Mouse (Mus musculus) kidney, adult 2 months (tissue): ENCODE data around the gene Mlh1. TPM values are rescaled to one million over a fixed set of nuclear protein-coding genes. Genes with fewer than 3 reads are reported as not detected.
A peak's percentile ranks its signal among the peaks of the same experiment; 100 is the strongest.

Experiments used
- DNase-seq: peaks from one replicate; pipeline ENCODE4 v3.0.0; 2021
- H3K27ac ChIP-seq: fragments of 200-500 bp; 2 replicates; pipeline ENCODE4 v1.5.1; 2012; ENCODE audit warnings: low read depth, low read length, control low read depth, inconsistent platforms; ENCODE audit not compliant: insufficient read depth
- H3K27me3 ChIP-seq: fragments of 200-500 bp; replicated peaks from 2 replicates; pipeline ENCODE4 v1.6.1; 2012; ENCODE audit warnings: mild to moderate bottlenecking, moderate library complexity, low read length, inconsistent platforms; ENCODE audit not compliant: control insufficient read depth, insufficient read depth
- H3K36me3 ChIP-seq: fragments of 200-500 bp; 2 replicates; pipeline ENCODE4 v1.6.1; 2012; ENCODE audit warnings: mild to moderate bottlenecking, moderate library complexity, low read length, inconsistent platforms; ENCODE audit not compliant: control insufficient read depth, insufficient read depth
- H3K4me1 ChIP-seq: fragments of 200-500 bp; 2 replicates; pipeline ENCODE4 v1.6.1; 2011; ENCODE audit warnings: low read length; ENCODE audit not compliant: control insufficient read depth, insufficient read depth
- H3K4me3 ChIP-seq: fragments of 200-500 bp; 2 replicates; pipeline ENCODE4 v1.5.1; 2011; ENCODE audit warnings: mild to moderate bottlenecking, low read depth, low read length, control low read depth; ENCODE audit not compliant: insufficient read depth
- CTCF ChIP-seq: fragments of 200-500 bp; conservative IDR thresholded peaks from 2 replicates; pipeline ENCODE4 v1.5.1; 2011; ENCODE audit warnings: low read depth, mild to moderate bottlenecking, control low read depth, low read length, moderate library complexity, mixed read lengths; ENCODE audit not compliant: insufficient read depth, insufficient read length
- POLR2A ChIP-seq: fragments of 200-500 bp; IDR thresholded peaks from one replicate; pipeline ENCODE4 v1.6.1; 2011; ENCODE audit warnings: low read depth, low read length, control low read depth
- WGBS: fragments of 180-500 bp; shearing (Covaris S2); methylation state at CpG from one replicate; pipeline ENCODE4 v1.1.7; 2018; 5-methylcytosine and 5-hydroxymethylcytosine counted together
- polyA plus RNA-seq: library from polyadenylated mRNA; depleted of rRNA; stranded (reverse); fragments of >200 nt; gene quantifications from 2 replicates; pipeline ENCODE4 v1.2.3, GENCODE M21; 2012

The Mlh1 gene
- polyA plus RNA-seq, 1 experiment, result 14.1 TPM

DNA sequence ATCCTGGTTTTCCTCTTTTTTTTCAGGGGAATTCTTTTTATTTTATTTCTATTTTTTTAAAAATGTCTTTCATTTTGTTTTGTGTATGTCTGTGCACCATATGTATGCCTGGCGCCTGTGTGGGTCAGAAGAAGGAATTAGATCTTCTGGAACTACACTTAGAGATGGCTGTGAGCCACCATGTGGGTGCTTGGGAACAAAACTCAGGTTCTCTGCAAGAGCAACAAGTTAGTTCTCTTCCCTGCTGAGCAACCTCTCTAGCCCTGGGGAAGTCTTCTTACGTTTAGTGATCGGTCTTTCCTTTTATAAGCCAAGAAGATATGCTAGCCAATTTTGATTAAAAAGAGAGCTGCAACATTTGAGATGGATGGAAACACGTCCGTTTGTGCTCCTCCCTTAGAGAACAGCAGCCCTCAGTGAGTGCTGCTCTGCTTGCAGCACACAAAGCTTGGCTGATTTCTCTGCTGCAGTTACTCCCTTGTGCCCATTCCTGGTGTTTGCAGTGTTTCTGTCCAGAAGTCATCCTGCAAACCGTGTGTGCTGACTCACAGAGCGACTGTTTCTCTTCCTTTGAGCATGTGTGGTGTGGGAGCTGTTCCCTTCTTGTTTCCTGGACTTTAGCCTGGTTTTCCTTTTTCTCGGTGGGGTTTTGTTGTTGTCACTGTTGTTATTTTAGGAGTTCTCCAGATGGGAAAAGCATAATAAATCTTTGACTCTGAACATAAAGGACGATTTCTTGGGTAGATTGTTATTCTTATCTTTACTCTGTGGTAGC lies 66.8 kb downstream of the Mlh1 start:
- H3K4me3 ChIP-seq, result no peak overlapping the region
- peak overlapping the region; percentile 1; the same call in 1 of the 2 replicates for H3K27ac ChIP-seq
- no peaks in the 10 kb centered on the region for H3K27me3 ChIP-seq
- 0 out of 2 replicates have a peak, but pooled peaks cover 3% of the 10 kb centered on the region for H3K4me1 ChIP-seq
- 41% methylated on average over 9 of the region's 9 CpGs for WGBS
- H3K36me3 ChIP-seq, result 0 out of 2 replicates have a peak, but pooled peaks cover 1% of the 10 kb centered on the region
- TF ChIP-seq CTCF, result no peak
- TF ChIP-seq POLR2A, result no peak
- DNase-seq, result peak; percentile 42

DNA sequence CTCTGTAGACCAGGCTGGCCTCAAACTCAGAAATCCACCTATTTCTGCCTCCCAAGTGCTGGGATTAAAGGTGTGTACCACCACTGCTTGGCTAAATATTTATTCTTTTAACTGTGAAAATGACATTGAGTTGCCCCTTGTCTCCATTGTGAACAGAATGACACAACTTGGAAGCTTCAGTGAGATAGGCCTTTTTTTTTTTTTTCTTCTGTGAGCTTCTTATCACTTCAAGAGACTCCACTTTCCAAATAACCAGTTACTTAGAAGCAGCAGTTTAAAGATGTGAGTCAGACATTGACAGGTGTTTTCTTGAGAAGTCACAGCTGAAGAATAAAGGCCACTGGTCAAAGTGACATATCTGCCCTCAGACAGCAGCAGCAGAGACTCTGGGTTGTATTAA lies 71.4 kb downstream of the Mlh1 start:
- Histone ChIP-seq H3K4me3 (no peak overlapping the region), H3K27me3 (no peaks in the 10 kb centered on the region), H3K27ac (no peak overlapping the region), H3K4me1 (no peaks in the 10 kb centered on the region), H3K36me3 (peaks cover 1% of the 10 kb centered on the region; the same call in 1 of the 2 replicates)
- TF ChIP-seq POLR2A (no peak), CTCF (no peak)
- no peak for DNase-seq

DNA sequence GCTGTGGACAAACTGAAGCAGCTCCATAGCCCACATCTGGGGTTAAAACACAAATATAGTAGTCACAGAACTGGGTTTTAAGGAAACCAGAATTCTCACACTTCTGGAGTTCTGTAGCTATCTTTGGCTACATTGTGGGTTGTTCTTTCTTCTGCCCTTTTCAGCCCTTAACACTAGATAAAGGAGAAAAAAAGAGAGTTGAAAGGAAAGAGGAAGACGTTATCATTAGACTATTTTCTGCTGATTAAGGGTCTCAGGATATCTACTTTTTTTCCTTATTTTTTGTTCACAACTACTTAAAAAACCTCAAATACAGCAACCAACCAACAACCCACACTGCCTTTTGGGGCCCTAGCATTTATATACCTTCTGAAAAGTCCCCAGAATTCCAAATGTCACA lies 73.3 kb downstream of the Mlh1 start:
- peaks cover 1% of the 10 kb centered on the region; the same call in 1 of the 2 replicates for H3K36me3 ChIP-seq
- 71% methylated on average over 1 of the region's 1 CpGs for WGBS
- no peak overlapping the region for H3K4me3 ChIP-seq
- H3K4me1 ChIP-seq, result no peaks in the 10 kb centered on the region
- H3K27me3 ChIP-seq, result no peaks in the 10 kb centered on the region
- no peak for DNase-seq
- TF ChIP-seq CTCF, result no peak
- TF ChIP-seq POLR2A, result no peak
- H3K27ac ChIP-seq, result no peak overlapping the region

DNA sequence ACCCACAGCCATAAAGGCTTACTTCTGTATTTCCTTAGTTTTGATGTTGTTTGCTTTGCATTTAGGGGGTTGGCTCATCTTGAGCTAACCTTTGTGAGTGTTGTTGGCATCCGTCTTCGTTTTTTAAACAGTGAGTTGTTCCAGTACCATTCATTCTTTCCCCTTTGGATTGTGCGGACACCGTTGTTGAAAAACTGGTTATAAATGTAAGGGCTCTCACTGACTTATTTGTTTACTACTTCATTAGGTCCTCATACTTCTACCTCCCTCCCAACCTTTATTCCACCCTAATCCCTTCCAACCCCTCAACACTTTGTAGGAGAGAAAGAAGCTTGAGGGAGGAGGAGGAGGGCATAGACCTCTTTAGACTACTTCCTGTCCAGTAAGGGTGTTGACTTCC lies 73.9 kb downstream of the Mlh1 start:
- WGBS, result 94% methylated on average over 4 of the region's 4 CpGs
- Histone ChIP-seq H3K36me3 (peaks cover 3% of the 10 kb centered on the region; the same call in 1 of the 2 replicates), H3K4me3 (no peak overlapping the region), H3K27me3 (no peaks in the 10 kb centered on the region), H3K27ac (no peak overlapping the region), H3K4me1 (no peaks in the 10 kb centered on the region)
- DNase-seq, result no peak
- TF ChIP-seq CTCF, result no peak
- no peak for TF ChIP-seq POLR2A

DNA sequence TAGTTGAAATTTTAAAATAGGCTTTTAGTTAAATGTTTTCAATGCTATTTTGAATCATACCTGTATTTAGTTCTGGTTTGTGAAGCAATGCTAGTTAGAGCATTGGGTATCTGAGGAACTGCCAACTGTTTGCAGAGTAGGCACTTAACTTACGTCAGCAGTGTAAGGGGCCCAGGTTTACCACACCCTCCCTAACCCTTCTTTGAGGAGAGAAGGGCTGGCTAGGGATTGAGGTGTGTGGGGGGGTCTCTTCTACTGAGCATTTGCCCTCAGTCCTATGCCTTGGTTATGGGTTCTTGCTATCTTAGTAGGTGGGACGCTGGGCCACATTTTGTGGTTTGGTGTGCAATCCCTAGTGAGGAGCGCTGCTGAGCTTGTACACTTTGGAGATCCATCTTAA lies 74.5 kb downstream of the Mlh1 start:
- DNase-seq, result no peak

DNA sequence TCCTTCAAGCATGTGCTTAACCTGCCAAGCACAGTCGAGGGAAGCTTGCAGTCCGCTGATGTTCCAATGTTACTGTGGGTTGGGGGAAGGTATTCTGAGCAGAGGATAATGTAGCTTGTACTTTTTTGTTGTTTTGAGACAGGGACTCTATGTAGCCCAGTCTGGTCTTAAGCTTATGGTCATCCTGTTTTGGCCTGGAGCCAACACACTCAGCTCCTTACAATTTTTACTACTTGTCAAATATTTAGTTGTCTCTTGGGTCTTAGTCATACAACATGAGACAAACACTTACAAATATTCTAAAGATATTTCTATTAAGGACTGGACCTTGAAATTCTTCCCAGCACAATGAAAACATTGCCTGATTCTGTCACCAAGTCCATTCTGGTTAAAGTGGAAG lies 78.4 kb downstream of the Mlh1 start:
- no peak overlapping the region for H3K27ac ChIP-seq
- WGBS, result 96% methylated on average over 2 of the region's 2 CpGs

More for the DNA sequence above, 74.5 kb downstream of the Mlh1 start:
- H3K4me1 ChIP-seq, result no peaks in the 10 kb centered on the region
- no peak overlapping the region for H3K27ac ChIP-seq
- H3K27me3 ChIP-seq, result no peaks in the 10 kb centered on the region
- WGBS, result 98% methylated on average over 3 of the region's 3 CpGs
- H3K4me3 ChIP-seq, result no peak overlapping the region
- peaks cover 3% of the 10 kb centered on the region; the same call in 1 of the 2 replicates for H3K36me3 ChIP-seq
- TF ChIP-seq CTCF, result no peak
- TF ChIP-seq POLR2A, result no peak

DNA sequence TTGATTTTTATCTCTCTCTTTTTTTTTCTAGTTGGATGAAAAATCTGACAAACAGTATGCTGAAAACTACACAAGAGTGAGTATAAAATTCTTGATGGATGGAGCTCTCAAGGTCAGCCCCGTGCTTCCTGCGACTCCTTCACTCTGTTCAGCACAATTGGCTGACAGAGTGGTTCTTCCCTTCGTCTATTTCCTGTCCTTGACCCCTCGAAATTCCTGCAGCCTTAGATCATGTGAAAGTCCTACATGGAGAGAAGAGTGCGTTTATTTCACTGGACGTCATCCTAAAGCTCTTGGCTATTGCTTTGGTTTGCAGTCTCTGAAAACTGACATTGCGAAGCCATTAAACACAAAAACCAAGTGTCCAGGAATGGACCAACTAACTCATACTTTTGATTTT lies 82.9 kb downstream of the Mlh1 start:
- WGBS, result 68% methylated on average over 7 of the region's 7 CpGs
- Histone ChIP-seq H3K4me1 (no peaks in the 10 kb centered on the region), H3K27ac (no peak overlapping the region), H3K27me3 (no peaks in the 10 kb centered on the region), H3K36me3 (peaks cover 3% of the 10 kb centered on the region; the same call in 1 of the 2 replicates), H3K4me3 (no peak overlapping the region)
- DNase-seq, result peak; percentile 36
- TF ChIP-seq POLR2A (no peak), CTCF (no peak)

More for the DNA sequence above, 78.4 kb downstream of the Mlh1 start:
- Histone ChIP-seq H3K36me3 (peaks cover 3% of the 10 kb centered on the region; the same call in 1 of the 2 replicates), H3K27me3 (no peaks in the 10 kb centered on the region), H3K4me1 (no peaks in the 10 kb centered on the region), H3K4me3 (no peak overlapping the region)
- TF ChIP-seq CTCF (no peak), POLR2A (no peak)
- no peak for DNase-seq
